Mouse (Mus musculus) right cerebral cortex, adult 18-20 months (tissue): Measurements from ENCODE around the gene Tmem150c.
A peak's percentile ranks its signal among the peaks of the same experiment; 100 is the strongest.

Source experiments
- DNase-seq: peaks from one replicate; pipeline ENCODE4 v3.0.0; 2022; ENCODE audit warnings: mixed read lengths

The Tmem150c gene

GRCm38 (mm10) chr5:100159638-100159973, at the start of gene Tmem150c:
Gene Tmem150c, minus strand, starts transcription at chr5:100159808.
- DNase-seq = no peak

DNA sequence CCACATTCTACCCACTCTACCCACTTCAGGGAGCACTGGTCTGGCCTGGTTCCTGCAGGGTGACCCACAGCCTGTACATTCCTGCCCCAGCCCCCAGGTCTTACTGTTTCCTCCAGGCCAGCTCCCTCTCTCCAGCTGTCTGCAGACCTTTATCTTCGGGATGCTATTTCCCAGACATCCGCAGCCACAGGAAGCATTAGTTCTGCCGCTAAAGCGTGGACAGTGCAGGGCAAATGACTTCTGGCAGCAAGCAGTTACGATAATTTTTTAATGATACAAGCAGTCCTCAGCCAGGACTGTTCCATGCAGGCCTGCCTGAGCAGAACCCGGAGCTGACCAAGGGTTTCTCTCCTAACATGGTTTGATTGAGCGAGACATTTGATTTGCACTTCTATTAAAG, 49.5 kb upstream of the Tmem150c start:
- DNase-seq = no peak

DNA sequence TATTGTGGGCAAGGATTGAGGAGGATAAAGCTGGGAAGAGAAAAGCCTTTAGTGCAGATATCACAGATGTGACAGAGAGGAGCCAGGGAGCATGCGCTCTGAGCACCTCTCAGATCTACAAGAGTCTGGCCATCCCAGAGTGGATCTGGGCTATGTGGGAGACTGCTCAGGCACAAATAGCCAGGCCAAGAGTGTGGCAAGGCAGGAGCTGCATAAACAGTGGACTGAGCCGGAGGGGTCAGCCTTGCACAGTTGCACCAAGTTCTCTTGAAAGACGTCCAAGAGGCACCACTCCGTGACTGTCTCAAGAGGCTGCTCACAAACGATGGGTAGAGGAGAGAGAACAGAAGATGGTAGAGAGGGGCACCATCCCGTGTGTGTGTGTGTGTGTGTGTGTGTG, 47.1 kb upstream of the Tmem150c start:
- no peak for DNase-seq

GRCm38 (mm10) chr5:100205519-100206189, 46.0 kb upstream of the Tmem150c start:
- DNase-seq = no peak

DNA sequence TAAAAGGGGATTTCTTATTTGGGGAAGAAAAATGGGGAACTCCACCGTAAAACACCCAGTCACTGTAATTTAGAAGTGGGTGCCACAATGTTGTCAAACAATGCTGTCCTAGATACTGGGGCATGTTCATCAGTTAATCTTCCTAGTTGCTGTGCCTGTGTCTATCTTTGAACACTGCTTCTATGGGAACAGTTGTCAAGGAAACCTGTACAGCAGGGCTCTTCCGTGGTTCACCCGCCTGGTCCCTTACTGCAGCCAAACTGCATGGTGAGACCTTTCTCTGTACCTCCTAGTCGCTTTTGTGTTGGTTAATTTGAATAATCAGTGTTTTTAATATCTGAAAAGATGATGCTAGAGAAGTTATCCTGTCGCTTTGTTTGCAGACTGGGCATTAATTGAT, 41.2 kb upstream of the Tmem150c start:
- peak; percentile 37 for DNase-seq

DNA sequence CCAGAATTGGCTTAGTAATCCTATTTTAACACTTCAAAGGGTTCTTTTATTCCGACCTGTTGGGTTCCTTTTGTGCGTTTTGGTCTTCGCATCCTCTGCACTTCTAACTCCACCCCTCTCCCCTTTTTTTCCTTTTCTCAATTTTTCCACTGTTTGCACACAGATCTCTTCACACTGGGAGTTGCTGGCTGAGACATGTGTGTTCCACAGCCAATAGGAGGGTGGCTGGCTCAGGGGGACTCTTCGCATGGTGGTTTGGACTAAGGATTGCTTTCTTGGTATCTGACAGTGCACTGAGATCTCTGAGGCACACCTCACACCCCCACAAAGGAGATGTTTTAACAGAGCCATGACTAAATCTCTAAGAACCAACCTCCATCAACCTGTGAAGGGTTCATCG, 40.7 kb upstream of the Tmem150c start:
- no peak for DNase-seq

DNA sequence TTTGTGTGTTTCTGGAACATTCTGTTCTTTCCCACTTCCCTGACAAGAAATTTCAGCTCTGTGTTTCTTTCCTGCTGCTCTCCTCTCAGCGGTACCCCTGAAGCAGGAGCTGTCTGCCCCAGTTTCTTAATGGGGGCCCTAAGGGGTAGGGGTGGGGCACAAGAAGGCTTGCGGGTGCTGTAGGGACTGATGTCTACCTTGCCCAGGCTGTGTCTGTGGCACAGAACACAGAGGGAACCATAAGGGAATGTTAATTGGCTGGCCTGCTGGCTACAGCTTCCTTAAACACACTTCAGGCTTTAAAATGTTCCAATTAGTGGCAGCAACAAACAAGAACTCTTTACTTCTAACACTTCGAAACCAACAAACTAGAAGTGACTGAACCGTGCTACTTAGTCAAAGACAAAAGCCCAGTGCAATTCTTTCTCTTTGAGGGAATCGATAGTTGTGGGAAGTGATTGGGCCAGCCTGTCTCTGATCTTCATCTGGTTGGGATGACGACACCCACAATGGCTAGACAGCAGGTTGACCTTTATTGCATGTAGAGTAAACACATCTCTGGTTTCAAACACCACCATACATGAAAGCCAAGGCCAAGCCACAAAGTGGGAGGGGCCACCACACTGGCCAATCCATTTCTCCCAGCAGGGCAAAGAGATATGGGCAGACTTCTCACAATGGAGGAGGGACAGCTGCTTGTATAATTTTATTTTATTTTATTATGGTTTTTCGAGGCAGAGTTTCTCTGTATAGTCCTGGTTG, 39.7 kb upstream of the Tmem150c start:
- no peak for DNase-seq

DNA sequence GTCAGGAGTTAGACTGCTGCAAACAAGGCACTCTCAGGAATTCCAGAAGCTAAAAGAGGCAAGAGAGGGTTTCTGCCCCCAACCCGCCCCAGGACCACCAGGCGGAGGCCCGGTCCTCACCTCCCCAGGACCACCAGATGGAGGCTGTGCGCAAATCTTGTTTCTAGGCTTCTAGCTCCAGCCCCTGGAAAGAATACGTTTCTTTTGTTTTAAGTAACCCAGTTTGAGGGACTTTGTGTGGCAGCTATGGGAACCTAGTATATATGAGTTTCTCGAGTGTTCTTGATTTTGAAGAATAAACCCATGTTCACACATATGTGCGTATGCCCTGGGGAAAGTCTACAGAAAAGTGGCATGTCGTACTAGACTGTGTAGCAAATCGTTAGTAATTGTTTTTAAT, 37.9 kb upstream of the Tmem150c start:
- DNase-seq = no peak

GRCm38 (mm10) chr5:100196854-100197431, 37.3 kb upstream of the Tmem150c start:
- no peak for DNase-seq

DNA sequence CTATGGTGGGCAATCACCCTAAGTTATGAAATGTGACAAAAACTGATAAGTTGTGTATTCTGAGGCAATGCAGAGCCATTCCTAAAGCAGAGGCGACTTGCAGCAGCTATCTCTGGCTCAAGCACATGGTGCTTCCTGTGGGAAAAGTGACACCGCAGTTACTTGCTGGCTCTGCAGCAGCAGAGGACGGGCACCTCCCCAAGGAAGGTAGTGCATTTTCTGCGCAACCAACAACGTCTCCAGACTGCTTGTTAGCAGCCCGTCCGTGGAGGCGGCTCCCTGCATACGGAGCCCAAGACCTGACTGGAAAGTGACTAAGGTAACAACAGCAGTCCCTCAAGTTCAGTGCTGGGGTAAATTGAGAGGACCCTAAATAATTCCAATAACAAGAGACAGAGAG, 36.8 kb upstream of the Tmem150c start:
- DNase-seq = no peak

GRCm38 (mm10) chr5:100191438-100192190, 32.0 kb upstream of the Tmem150c start:
- DNase-seq = peak; percentile 47

GRCm38 (mm10) chr5:100187035-100187901, 27.7 kb upstream of the Tmem150c start:
- no peak for DNase-seq

DNA sequence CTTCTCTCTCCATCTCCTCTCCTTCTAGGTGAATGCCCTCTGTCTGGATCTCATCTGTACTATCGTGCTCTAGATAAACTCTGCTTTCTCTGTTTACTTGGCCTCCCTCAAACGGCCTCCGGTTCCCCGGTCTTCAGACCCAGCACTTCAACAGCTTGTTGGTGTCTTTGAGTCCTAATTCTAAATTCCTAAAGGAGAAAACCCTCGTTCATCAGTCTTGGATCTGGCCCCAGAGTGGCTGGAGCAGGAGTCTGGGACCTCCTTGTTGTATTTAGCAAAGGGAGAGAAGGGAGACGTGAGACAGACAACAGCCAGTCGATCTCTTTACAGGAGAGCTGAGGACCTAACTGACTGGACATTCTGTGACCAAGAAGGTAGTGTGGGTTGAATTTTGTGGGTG, 27.0 kb upstream of the Tmem150c start:
- DNase-seq = no peak

DNA sequence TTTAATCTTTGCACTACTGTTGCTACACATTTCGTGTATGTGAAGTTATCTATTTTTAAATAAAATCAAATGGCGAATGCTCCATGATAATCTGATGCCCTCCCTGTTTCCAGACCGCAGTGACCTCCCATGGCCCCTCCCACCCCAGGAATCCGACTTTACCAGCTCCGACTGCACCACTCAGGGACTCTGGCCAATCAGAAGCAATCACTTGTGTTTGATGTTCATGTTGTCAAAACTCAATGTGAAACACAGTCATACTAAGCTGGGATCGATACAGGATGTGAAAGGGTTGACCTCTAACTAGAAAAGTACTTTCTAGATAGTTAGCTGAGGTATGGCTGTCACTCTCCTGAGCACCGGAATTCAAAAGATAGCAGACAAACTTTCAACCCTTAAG, 26.3 kb upstream of the Tmem150c start:
- DNase-seq = no peak

DNA sequence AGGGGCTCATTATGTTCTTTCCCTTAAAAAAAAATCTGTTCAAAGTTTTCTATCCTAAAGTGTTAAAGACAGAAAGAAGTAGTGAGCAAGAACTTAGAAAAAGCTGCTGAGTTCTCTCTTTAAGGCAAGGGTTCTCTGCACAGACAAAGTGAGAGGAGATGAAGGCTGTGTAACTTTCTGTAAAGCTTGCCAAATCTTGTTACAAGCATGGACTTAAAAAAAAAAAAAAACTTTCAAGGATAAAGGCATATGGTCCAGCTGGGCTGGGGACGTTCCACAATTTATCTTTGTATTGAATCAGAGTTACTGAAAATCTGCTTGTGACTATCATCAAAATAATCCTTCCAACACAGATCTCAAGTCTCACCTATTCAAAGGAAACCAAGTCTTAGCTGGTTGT, 21.4 kb upstream of the Tmem150c start:
- DNase-seq = no peak

- no peak for DNase-seq
These were observed 19.2 kb upstream of the Tmem150c start for GRCm38 (mm10) chr5:100178781-100179165.

DNA sequence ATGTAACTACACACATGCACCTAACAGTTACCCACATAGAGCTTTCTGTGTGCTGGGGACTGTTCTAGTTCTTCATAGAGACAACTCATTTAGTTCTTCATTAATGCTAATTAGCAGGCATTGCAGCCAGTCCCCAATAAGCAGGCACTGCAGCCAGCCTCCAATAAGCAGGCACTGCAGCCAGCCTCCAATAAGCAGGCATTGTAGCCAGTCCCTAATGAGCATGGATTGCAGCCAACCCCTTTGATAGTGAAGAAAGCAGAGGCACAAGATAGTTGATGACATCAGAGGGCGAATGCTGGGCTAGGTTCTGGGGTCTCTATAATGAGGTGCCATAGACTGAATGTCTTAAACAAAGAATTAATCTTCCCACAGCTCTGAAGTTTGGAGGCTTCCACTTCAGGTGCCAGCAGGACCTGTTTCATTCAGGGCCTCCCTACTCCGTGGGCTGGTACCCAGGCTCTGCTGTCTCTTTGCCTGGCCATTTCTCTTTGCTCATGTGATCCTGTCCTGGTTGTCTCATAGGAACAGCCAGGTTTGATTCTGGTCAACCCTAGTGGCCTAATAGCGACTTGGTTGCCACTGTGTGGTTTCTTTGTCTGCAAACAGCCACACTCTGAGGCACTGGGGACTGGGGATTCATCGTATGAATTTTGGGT, 18.6 kb upstream of the Tmem150c start:
- peak; percentile 63 for DNase-seq

- no peak for DNase-seq
These were observed 17.9 kb upstream of the Tmem150c start for GRCm38 (mm10) chr5:100177547-100177946.

- no peak for DNase-seq
These were observed 16.5 kb upstream of the Tmem150c start for GRCm38 (mm10) chr5:100176096-100176495.

DNA sequence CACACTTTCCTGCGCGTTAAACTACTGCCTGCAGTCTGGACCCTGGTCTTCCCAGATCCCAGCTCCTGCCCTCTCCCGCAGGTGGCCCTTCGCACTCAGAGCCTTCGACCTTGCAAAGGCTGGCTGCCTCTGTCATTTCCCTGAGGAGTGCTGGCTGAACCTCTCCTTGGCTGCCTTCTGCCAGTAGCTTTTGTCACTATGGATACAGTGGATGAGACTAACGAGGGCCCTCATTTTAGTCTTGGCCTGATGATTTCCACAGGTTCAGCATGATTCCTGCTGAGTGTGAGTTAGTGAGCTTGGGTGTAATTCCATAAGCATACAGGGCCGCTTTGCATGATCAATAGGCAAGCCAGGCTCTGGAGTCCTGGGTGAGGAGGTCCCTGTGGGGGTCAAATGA, 16.0 kb upstream of the Tmem150c start:
- no peak for DNase-seq

DNA sequence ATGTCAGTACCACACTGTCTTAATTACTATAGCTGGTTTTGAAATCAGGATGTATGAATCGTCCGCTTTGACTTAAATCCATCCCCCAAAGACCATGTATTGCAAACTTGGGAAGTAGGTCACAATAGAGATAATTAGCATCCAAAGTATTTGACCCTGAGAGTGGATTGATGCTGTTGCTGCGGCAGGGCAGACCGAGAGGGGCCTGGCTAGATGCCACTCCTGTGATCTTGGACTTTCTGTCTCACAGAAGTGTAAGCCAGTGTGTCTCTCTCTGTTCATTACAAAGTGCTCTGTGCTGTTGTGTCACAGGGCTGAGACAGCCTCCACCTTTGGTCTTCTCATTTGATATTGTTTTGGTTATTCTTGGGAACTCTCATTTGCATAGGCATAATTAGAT, 12.5 kb upstream of the Tmem150c start:
- DNase-seq = no peak
